Mouse (Mus musculus): ENCODE measurements around the gene Skiv2l. TPM values are rescaled to one million over a fixed set of nuclear protein-coding genes. Genes with fewer than 3 reads are reported as not detected.
A peak's percentile ranks its signal among the peaks of the same experiment; 100 is the strongest.

Skiv2l gene
- polyA plus RNA-seq, 1 experiment: 8.9 TPM

GRCm38 (mm10) chr17:34894074-34894597 lies 44.1 kb upstream of the Skiv2l start:
- H3K4me3 ChIP-seq (replicated peaks): peak overlapping the region; percentile 69
- H3K9me3 ChIP-seq (ENCODE audit: control insufficient read depth, low read length): no peaks in the 10 kb centered on the region
- H3K36me3 ChIP-seq (ENCODE audit: control insufficient read depth): peaks cover 3% of the 10 kb centered on the region
- H3K4me1 ChIP-seq (ENCODE audit: control insufficient read depth): peaks cover 71% of the 10 kb centered on the region
- peak; percentile 73 for TF ChIP-seq TAL1 (IDR thresholded peaks at IDR 0.05; ENCODE audit: low read length)
- TF ChIP-seq GATA1 (IDR thresholded peaks at IDR 0.05; ENCODE audit: low read length): peak; percentile 21; the same call in 1 of the 2 replicates
- H3K27me3 ChIP-seq (ENCODE audit: control insufficient read depth): peaks cover 2% of the 10 kb centered on the region; the same call in 1 of the 2 replicates

DNA sequence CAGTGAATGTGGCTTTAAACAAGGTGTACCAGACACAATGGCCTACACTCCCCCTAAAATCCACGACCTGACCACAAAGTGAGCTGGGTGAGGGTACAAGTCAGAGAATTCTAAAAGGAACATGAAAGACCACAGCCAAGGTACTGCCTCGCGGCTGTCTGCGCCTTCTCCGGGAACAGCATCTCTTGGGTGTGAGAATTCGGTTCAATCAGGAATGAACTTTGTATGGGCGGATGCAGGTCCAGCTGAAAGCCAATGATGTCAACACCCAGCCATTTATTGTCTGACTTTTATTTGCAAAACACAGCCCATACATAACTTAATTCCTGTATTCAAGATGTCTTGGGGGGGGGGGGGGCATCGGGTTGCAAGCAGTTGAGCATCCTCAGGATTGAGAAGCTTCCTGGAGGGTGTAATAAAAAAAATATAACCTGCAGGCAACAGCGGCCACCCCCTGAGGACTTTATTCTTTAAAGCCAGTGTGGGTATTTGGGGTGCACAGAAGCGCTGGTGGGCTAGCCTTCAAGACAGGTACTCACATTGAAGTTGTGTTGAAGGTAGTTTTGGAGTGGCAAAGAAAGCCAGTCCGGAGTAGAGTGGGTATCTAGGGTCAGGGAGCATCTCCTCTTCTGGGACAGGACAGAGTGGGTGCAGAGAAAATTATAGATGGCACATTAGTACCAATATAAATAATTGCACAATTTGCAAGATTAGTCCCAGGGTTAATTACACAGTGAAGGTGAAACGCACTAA lies 43.2 kb upstream of the Skiv2l start:
- TF ChIP-seq TAL1 (IDR thresholded peaks at IDR 0.05; ENCODE audit: low read length) (no peak), GATA1 (IDR thresholded peaks at IDR 0.05; ENCODE audit: low read length) (no peak)
- Histone ChIP-seq H3K27me3 (ENCODE audit: control insufficient read depth) (peaks cover 2% of the 10 kb centered on the region; the same call in 1 of the 2 replicates), H3K9me3 (ENCODE audit: control insufficient read depth, low read length) (no peaks in the 10 kb centered on the region), H3K4me1 (ENCODE audit: control insufficient read depth) (peaks cover 62% of the 10 kb centered on the region), H3K36me3 (ENCODE audit: control insufficient read depth) (peaks cover 3% of the 10 kb centered on the region), H3K4me3 (replicated peaks) (peak overlapping the region; percentile 69)

DNA sequence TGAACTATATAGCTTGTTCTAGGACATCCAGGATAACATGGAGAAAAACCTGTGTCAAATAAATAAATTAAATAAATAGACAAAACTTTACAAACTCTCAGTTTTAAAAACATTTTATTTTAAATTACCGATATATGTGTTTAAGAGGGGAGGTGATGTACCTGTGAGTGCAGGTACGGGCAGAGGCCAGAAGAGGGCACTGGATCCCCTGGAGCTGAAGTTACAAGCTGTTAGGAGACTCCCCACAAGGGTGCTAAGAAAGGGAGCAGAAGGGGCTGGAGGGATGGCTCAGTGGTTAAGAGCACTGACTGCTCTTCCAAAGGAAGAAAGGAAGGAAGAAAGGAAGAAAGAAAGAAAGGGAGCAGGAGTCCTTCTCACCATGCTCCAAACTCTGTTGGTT lies 41.4 kb upstream of the Skiv2l start:
- Histone ChIP-seq H3K4me3 (replicated peaks) (no peak overlapping the region), H3K9me3 (ENCODE audit: control insufficient read depth, low read length) (no peaks in the 10 kb centered on the region), H3K27me3 (ENCODE audit: control insufficient read depth) (peaks cover 2% of the 10 kb centered on the region; the same call in 1 of the 2 replicates), H3K36me3 (ENCODE audit: control insufficient read depth) (peaks cover 3% of the 10 kb centered on the region), H3K4me1 (ENCODE audit: control insufficient read depth) (peaks cover 47% of the 10 kb centered on the region)
- TF ChIP-seq TAL1 (IDR thresholded peaks at IDR 0.05; ENCODE audit: low read length) (no peak), GATA1 (IDR thresholded peaks at IDR 0.05; ENCODE audit: low read length) (no peak)

- Histone ChIP-seq H3K9me3 (ENCODE audit: control insufficient read depth, low read length) (no peaks in the 10 kb centered on the region), H3K36me3 (ENCODE audit: control insufficient read depth) (no peaks in the 10 kb centered on the region), H3K4me1 (ENCODE audit: control insufficient read depth) (peaks cover 38% of the 10 kb centered on the region), H3K4me3 (replicated peaks) (no peak overlapping the region), H3K27me3 (ENCODE audit: control insufficient read depth) (peaks cover 1% of the 10 kb centered on the region; the same call in 1 of the 2 replicates)
- TF ChIP-seq TAL1 (IDR thresholded peaks at IDR 0.05; ENCODE audit: low read length): no peak
- no peak for TF ChIP-seq GATA1 (IDR thresholded peaks at IDR 0.05; ENCODE audit: low read length)
Observed at GRCm38 (mm10) chr17:34890074-34890743, 40.2 kb upstream of the Skiv2l start.

DNA sequence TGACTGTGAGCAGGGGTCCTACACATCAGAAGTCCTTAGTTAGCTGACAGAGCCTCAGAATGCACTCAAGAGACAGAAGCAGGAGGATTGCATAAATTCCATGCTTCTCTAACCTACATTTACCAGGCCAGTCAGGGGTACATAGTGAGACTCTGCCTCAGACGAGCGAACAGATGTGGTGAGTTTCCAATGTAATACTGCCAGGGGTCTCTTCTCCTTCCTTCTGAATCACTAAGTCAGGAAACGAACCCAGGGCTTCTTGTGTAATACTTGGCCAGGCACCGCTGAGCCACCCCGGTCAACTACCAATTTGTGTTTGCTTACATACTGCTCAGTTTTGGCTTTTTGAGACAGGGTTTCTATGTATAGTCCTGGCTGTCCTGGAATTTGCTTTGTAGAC lies 37.9 kb upstream of the Skiv2l start:
- Histone ChIP-seq H3K27me3 (ENCODE audit: control insufficient read depth) (no peaks in the 10 kb centered on the region), H3K9me3 (ENCODE audit: control insufficient read depth, low read length) (no peaks in the 10 kb centered on the region), H3K4me1 (ENCODE audit: control insufficient read depth) (peaks cover 34% of the 10 kb centered on the region), H3K4me3 (replicated peaks) (no peak overlapping the region), H3K36me3 (ENCODE audit: control insufficient read depth) (no peaks in the 10 kb centered on the region)
- TF ChIP-seq GATA1 (IDR thresholded peaks at IDR 0.05; ENCODE audit: low read length) (no peak), TAL1 (IDR thresholded peaks at IDR 0.05; ENCODE audit: low read length) (no peak)

DNA sequence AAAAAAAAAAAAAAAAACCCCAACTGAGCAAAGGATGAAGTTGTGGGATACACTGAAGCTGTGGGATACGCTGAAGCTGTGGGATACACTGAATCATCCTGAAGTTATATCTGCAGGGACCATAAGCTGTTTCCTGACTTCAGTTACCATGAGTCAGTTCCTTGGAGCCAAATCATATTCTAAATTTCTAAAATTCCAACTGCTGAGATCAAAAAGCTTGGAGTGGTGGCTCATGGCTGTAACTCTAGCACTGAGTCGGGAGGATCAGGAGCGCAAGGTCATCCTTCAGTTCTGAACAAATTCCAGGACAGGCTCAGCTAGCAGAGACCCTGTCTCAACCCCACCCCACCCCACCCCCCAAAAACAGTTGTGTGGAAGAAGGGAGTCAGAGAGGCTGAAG lies 35.6 kb upstream of the Skiv2l start:
- Histone ChIP-seq H3K9me3 (ENCODE audit: control insufficient read depth, low read length) (no peaks in the 10 kb centered on the region), H3K4me1 (ENCODE audit: control insufficient read depth) (peaks cover 32% of the 10 kb centered on the region), H3K4me3 (replicated peaks) (no peak overlapping the region), H3K27me3 (ENCODE audit: control insufficient read depth) (no peaks in the 10 kb centered on the region), H3K36me3 (ENCODE audit: control insufficient read depth) (no peaks in the 10 kb centered on the region)
- TF ChIP-seq TAL1 (IDR thresholded peaks at IDR 0.05; ENCODE audit: low read length): no peak
- no peak for TF ChIP-seq GATA1 (IDR thresholded peaks at IDR 0.05; ENCODE audit: low read length)

DNA sequence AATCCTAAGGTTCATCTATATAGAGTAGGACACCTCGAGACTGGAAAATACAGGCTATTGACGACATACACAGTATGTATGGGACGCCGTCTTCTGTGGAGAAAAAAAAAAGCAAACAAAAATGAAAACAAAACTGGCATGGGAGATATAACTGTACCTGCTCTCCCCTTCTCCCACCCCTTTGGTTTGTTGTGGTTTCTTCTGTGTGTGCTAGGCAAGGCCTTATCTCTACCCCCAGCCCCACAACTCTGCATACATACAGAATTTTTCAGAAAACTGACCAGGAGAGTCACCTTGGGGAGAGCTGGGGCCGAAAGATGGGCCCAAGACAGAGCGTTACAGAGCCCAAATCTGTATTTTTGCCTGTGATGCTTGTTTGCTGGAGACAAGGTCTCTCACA lies 34.7 kb upstream of the Skiv2l start:
- H3K4me1 ChIP-seq (ENCODE audit: control insufficient read depth): peaks cover 30% of the 10 kb centered on the region
- H3K9me3 ChIP-seq (ENCODE audit: control insufficient read depth, low read length): no peaks in the 10 kb centered on the region
- H3K36me3 ChIP-seq (ENCODE audit: control insufficient read depth): no peaks in the 10 kb centered on the region
- TF ChIP-seq GATA1 (IDR thresholded peaks at IDR 0.05; ENCODE audit: low read length): no peak
- no peak for TF ChIP-seq TAL1 (IDR thresholded peaks at IDR 0.05; ENCODE audit: low read length)
- no peaks in the 10 kb centered on the region for H3K27me3 ChIP-seq (ENCODE audit: control insufficient read depth)
- H3K4me3 ChIP-seq (replicated peaks): no peak overlapping the region

DNA sequence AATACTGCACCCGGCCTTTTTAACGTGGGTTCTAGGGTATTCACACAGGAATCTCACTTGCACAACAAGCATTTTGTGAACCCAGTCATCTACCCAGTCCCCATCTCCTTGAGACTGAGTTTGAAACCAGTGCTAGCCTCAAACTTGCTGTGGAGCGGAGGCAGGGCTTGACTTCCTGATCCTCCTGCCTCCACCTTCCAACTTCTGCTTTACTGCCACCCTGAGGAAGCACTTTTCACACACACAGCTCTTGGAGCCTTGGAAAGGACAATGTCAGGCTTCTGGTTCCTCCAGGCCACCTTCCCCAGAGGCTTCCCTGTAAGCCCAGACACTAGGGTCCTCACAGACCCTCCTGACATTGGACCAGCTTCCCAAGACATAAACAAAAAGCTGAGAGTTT lies 33.3 kb upstream of the Skiv2l start:
- Histone ChIP-seq H3K36me3 (ENCODE audit: control insufficient read depth) (no peaks in the 10 kb centered on the region), H3K27me3 (ENCODE audit: control insufficient read depth) (no peaks in the 10 kb centered on the region), H3K9me3 (ENCODE audit: control insufficient read depth, low read length) (no peaks in the 10 kb centered on the region), H3K4me1 (ENCODE audit: control insufficient read depth) (peaks cover 30% of the 10 kb centered on the region), H3K4me3 (replicated peaks) (no peak overlapping the region)
- TF ChIP-seq TAL1 (IDR thresholded peaks at IDR 0.05; ENCODE audit: low read length) (no peak), GATA1 (IDR thresholded peaks at IDR 0.05; ENCODE audit: low read length) (no peak)

DNA sequence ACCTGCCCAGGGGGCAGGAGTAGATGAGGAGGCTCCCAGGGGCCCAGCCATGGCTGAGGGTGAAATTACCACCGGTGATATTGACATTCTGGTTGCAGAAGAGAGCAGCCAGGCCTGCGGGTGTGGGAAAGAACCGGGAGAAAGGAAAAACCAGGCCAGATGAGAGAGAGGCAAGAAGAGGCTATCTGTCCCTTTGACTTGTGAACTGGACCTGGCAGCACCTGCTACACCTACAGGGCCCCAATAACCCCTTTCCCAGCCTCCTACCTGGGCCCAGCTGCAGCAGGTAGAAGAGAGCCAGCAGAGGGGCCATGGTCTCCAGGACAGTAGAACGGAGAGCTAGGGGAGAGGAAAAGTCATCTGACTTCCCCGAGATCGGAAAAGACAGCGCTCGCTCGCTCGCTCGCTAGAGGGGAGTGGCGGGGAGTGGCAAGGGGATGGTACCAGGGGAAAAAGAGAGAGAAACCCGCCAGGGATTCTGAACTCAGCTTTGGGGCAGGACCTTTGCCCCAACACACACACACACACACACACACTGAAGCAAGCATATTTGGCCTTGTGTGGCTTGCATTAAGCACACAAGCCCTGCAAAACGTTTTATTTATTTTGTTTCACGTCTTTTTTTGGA lies 31.8 kb upstream of the Skiv2l start, which contains the start of gene Gm20547:
Gene Gm20547, minus strand, starts transcription at position 360 of the 628 bp plus-strand sequence.
- Histone ChIP-seq H3K36me3 (ENCODE audit: control insufficient read depth) (no peaks in the 10 kb centered on the region), H3K4me3 (replicated peaks) (peak within 1 kb of the TSS; percentile 41), H3K4me1 (ENCODE audit: control insufficient read depth) (peaks cover 30% of the 10 kb centered on the region), H3K27me3 (ENCODE audit: control insufficient read depth) (no peaks in the 10 kb centered on the region), H3K9me3 (ENCODE audit: control insufficient read depth, low read length) (no peaks in the 10 kb centered on the region)
- TF ChIP-seq GATA1 (IDR thresholded peaks at IDR 0.05; ENCODE audit: low read length): no peak
- TF ChIP-seq TAL1 (IDR thresholded peaks at IDR 0.05; ENCODE audit: low read length): no peak
